Mouse (Mus musculus) lung, postnatal 0 days (tissue): ENCODE measurements at regions not wholly inside any gene's neighbourhood (a gene's known extent, or its start where the extent isn't known, plus 50 kb on each side); places are given as distances from the start of the nearest gene placed in this dataset.

Source experiments
- CTCF ChIP-seq: IDR thresholded peaks from 2 replicates; pipeline ENCODE4 v1.5.1; 2016; ENCODE audit warnings: antibody characterized with exemption, mild to moderate bottlenecking
- EP300 ChIP-seq: IDR thresholded peaks from 2 replicates; pipeline ENCODE4 v1.6.1; 2016; ENCODE audit warnings: antibody characterized with exemption, mild to moderate bottlenecking, control low read depth

DNA sequence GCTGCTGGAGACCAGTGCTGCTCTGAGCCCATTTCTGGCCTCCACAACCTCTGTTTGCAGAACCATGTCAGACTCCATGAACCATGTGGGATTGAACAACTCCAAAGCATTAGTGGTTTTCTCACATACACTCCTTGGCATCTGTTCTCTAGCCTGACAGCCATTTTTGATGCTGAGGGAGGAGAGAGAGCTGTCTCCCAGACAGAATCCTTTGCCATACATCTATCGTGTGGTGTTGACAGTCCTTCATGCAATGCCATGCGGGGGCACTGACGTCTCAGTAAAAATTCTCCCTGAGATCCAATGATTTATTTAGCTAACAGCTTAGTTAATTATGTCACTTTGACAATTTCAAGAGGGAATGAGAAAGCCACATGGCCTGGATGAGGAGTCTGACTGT lies 140.2 kb downstream of the Kcna5 start:
- TF ChIP-seq CTCF: no peak
- no peak for TF ChIP-seq EP300
